Mouse (Mus musculus) hindbrain, embryonic 12.5 days (tissue): ENCODE data around the gene Avp. TPM values are rescaled to one million over a fixed set of nuclear protein-coding genes. Genes with fewer than 3 reads are reported as not detected.
"Not testable (repeated sequence)": the region's sequence is repeated elsewhere in the genome, so short reads cannot be mapped to it uniquely, and the experiment has no call there.

Experiments
- ATAC-seq: fragments of 200-750 bp; cut with Nextera tagmentation; 2 replicates; pipeline ENCODE4 v1.8.0; 2017; ENCODE audit warnings: moderate TSS enrichment; ENCODE audit not compliant: low FRiP score
- H3K27ac ChIP-seq: fragments of 300-500 bp; sonication (generic); 2 replicates; pipeline ENCODE4 v1.5.1; 2016; ENCODE audit warnings: mild to moderate bottlenecking
- H3K27me3 ChIP-seq: fragments of 300-500 bp; sonication (generic); 2 replicates; pipeline ENCODE4 v1.6.1; 2016; ENCODE audit warnings: mild to moderate bottlenecking
- H3K36me3 ChIP-seq: fragments of 300-500 bp; sonication (generic); 2 replicates; pipeline ENCODE4 v1.6.1; 2016; ENCODE audit warnings: mild to moderate bottlenecking
- H3K4me1 ChIP-seq: fragments of 300-500 bp; sonication (generic); 2 replicates; pipeline ENCODE4 v1.6.1; 2016
- H3K4me2 ChIP-seq: fragments of 300-500 bp; sonication (generic); replicated peaks from 2 replicates; pipeline ENCODE4 v1.6.1; 2016; ENCODE audit warnings: mild to moderate bottlenecking
- H3K4me3 ChIP-seq: fragments of 300-500 bp; sonication (generic); 2 replicates; pipeline ENCODE4 v1.5.1; 2016; ENCODE audit warnings: mild to moderate bottlenecking
- H3K9ac ChIP-seq: fragments of 300-500 bp; sonication (generic); 2 replicates; pipeline ENCODE4 v1.6.1; 2016; ENCODE audit warnings: mild to moderate bottlenecking, moderate library complexity
- H3K9me3 ChIP-seq: fragments of 300-500 bp; sonication (generic); replicated peaks from 2 replicates; pipeline ENCODE4 v1.6.1; 2016; ENCODE audit warnings: mild to moderate bottlenecking
- WGBS: fragments of 180-500 bp; shearing (Covaris S2); methylation state at CpG from one replicate; pipeline ENCODE4 v1.1.7; 2016; 5-methylcytosine and 5-hydroxymethylcytosine counted together
- polyA plus RNA-seq: library from polyadenylated mRNA; unstranded; fragments of >200 nt; fragmentation: Nextera tagmentation; extraction: Ambion mirVana; gene quantifications from 2 replicates; pipeline ENCODE4 v1.2.1, GENCODE M21; 2016

Avp gene
- polyA plus RNA-seq, 1 experiment from 2014 or later: not detected

DNA sequence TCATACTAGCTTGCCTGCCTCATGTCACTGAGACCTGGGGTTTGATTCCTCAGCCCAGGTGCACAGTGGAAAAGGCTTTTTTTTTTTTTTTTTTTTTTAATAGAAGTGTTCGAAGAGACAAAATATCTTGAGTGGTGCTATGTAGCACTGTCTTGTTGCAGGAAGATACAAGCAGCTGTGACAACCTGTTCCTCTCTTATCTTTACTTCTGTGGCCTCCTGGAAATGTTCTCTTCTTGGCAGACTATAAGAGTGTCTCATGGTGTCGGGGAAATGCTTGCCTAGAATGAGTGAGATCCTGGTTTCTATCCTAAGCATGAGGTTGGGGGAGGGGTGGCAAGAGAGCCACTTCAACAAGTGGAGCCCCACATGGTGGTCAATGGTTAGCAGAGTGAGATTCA is 6.0 kb upstream of the Avp start:
- no peaks in the 10 kb centered on the region for H3K9me3 ChIP-seq
- H3K36me3 ChIP-seq: peaks cover 21% of the 10 kb centered on the region
- H3K4me2 ChIP-seq: no peak overlapping the region
- no peaks in the 10 kb centered on the region; the same call in 1 of the 2 replicates for H3K4me1 ChIP-seq
- 88% methylated on average over 2 of the region's 2 CpGs for WGBS
- no peak overlapping the region for H3K27ac ChIP-seq
- ATAC-seq: no peak
- peaks cover 9% of the 10 kb centered on the region for H3K27me3 ChIP-seq
- no peak overlapping the region for H3K4me3 ChIP-seq
- no peak overlapping the region for H3K9ac ChIP-seq

DNA sequence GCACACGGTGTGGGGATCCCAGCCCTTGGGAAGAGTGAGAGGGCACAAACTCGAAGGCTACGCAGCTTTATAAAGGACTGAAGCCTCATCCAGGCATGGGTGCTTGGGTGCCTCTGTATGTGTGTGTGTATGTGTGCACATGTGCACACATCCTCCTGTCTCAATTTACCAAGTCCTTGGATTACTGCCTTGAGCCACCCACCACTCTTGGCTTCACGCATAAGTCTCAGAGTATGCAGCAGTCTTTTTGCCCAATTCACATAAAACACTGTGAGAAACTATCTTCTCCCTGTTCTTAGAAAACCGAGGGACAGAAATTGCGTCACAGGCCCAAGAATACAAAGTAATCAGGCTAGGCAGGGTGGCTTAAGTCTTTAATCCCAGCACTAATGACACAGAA is 3.7 kb upstream of the Avp start:
- peaks cover 2% of the 10 kb centered on the region for H3K4me1 ChIP-seq
- no peak for ATAC-seq

GRCm38 (mm10) chr2:130583902-130584560 is 1.7 kb upstream of the Avp start:
- H3K27ac ChIP-seq: no peak overlapping the region
- 82% methylated on average over 10 of the region's 10 CpGs for WGBS
- H3K9ac ChIP-seq: no peak overlapping the region
- peaks cover 53% of the 10 kb centered on the region for H3K27me3 ChIP-seq
- no peak overlapping the region for H3K4me2 ChIP-seq
- no peaks in the 10 kb centered on the region for H3K36me3 ChIP-seq
- H3K4me1 ChIP-seq: peaks cover 12% of the 10 kb centered on the region
- H3K4me3 ChIP-seq: no peak overlapping the region
- ATAC-seq: no peak
- H3K9me3 ChIP-seq: no peaks in the 10 kb centered on the region

More for the DNA sequence above, 3.7 kb upstream of the Avp start:
- H3K27me3 ChIP-seq: peaks cover 33% of the 10 kb centered on the region
- no peak overlapping the region for H3K4me2 ChIP-seq
- no peaks in the 10 kb centered on the region for H3K9me3 ChIP-seq
- H3K27ac ChIP-seq: no peak overlapping the region
- H3K9ac ChIP-seq: no peak overlapping the region
- H3K4me3 ChIP-seq: no peak overlapping the region
- WGBS: 86% methylated on average over 6 of the region's 6 CpGs
- peaks cover 11% of the 10 kb centered on the region for H3K36me3 ChIP-seq

GRCm38 (mm10) chr2:130581201-130581600 is 1.2 kb downstream of the Avp start:
- Histone ChIP-seq H3K4me2 (peak overlapping the region; percentile 53), H3K27ac (no peak overlapping the region), H3K27me3 (peaks cover 81% of the 10 kb centered on the region), H3K36me3 (no peaks in the 10 kb centered on the region), H3K4me3 (peak overlapping the region; percentile 24), H3K9me3 (no peaks in the 10 kb centered on the region), H3K9ac (peak overlapping the region; percentile 41; the same call in 1 of the 2 replicates), H3K4me1 (peaks cover 27% of the 10 kb centered on the region)
- 2% methylated on average over 16 of the region's 16 CpGs for WGBS
- ATAC-seq: no peak

GRCm38 (mm10) chr2:130579791-130580190 is 2.6 kb downstream of the Avp start:
- ATAC-seq: no peak
- WGBS: 4% methylated on average over 8 of the region's 8 CpGs
- no peak overlapping the region for H3K9ac ChIP-seq
- H3K27ac ChIP-seq: no peak overlapping the region
- no peaks in the 10 kb centered on the region for H3K9me3 ChIP-seq
- no peak overlapping the region for H3K4me2 ChIP-seq
- peaks cover 27% of the 10 kb centered on the region for H3K4me1 ChIP-seq
- no peaks in the 10 kb centered on the region for H3K36me3 ChIP-seq
- no peak overlapping the region for H3K4me3 ChIP-seq
- peaks cover 95% of the 10 kb centered on the region for H3K27me3 ChIP-seq

GRCm38 (mm10) chr2:130578148-130578547 is 4.2 kb downstream of the Avp start:
- H3K9me3 ChIP-seq: no peaks in the 10 kb centered on the region
- WGBS: 9% methylated on average over 11 of the region's 11 CpGs
- no peak for ATAC-seq
- H3K4me2 ChIP-seq: no peak overlapping the region
- no peaks in the 10 kb centered on the region for H3K36me3 ChIP-seq
- H3K4me3 ChIP-seq: no peak overlapping the region
- H3K27me3 ChIP-seq: peaks cover 99% of the 10 kb centered on the region
- no peak overlapping the region for H3K27ac ChIP-seq
- H3K9ac ChIP-seq: no peak overlapping the region
- peaks cover 27% of the 10 kb centered on the region for H3K4me1 ChIP-seq

DNA sequence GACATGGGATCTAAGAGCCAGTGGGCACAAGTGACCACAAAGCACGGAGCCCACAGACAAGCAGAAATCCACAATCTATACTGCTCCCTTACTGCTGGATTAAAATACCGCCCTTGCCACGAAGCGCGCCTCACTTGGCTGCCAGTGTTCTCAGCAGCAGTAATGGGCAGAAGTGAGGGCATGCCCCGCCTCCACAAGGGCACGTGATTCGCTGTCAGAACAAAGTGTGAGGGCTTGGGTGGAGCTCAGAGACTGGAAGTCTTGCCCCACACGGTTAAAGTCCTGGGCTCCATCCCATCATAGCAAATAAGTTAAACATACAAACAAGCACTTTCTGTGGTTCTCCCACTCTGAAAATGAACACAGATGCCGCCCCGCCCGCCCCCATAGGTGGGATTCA is 4.7 kb downstream of the Avp start:
- no peak for ATAC-seq
- Histone ChIP-seq H3K4me1 (peaks cover 27% of the 10 kb centered on the region), H3K9me3 (no peaks in the 10 kb centered on the region), H3K9ac (no peak overlapping the region), H3K27ac (no peak overlapping the region), H3K4me2 (peak overlapping the region; percentile 29), H3K27me3 (peaks cover 94% of the 10 kb centered on the region), H3K4me3 (no peak overlapping the region), H3K36me3 (no peaks in the 10 kb centered on the region)
- WGBS: 3% methylated on average over 12 of the region's 12 CpGs

GRCm38 (mm10) chr2:130577021-130577420 is 5.3 kb downstream of the Avp start:
- Histone ChIP-seq H3K9ac (no peak overlapping the region), H3K27ac (no peak overlapping the region), H3K27me3 (peaks cover 88% of the 10 kb centered on the region), H3K4me3 (no peak overlapping the region), H3K4me2 (no peak overlapping the region), H3K36me3 (no peaks in the 10 kb centered on the region), H3K4me1 (peaks cover 27% of the 10 kb centered on the region), H3K9me3 (no peaks in the 10 kb centered on the region)
- ATAC-seq: no peak
- WGBS: 2% methylated on average over 9 of the region's 9 CpGs

- Histone ChIP-seq H3K4me1 (peaks cover 27% of the 10 kb centered on the region), H3K27me3 (peaks cover 84% of the 10 kb centered on the region), H3K4me3 (peak overlapping the region; percentile 28), H3K9ac (peak overlapping the region; percentile 32; the same call in 1 of the 2 replicates), H3K4me2 (peak overlapping the region; percentile 47)
- H3K9me3 ChIP-seq, H3K27ac ChIP-seq, H3K36me3 ChIP-seq, ATAC-seq: not testable (repeated sequence)
- WGBS: under 1% methylated on average over 32 of the region's 32 CpGs
Measured at GRCm38 (mm10) chr2:130576564-130576963, 5.8 kb downstream of the Avp start.

- Histone ChIP-seq H3K9ac (peak within 1 kb of the TSS; percentile 32), H3K27me3 (peaks cover 77% of the 10 kb centered on the region), H3K4me2 (peak within 1 kb of the TSS; percentile 47), H3K36me3 (no peaks in the 10 kb centered on the region), H3K27ac (no peak within 1 kb of the TSS), H3K4me3 (peak within 1 kb of the TSS; percentile 28), H3K9me3 (no peaks in the 10 kb centered on the region), H3K4me1 (peaks cover 23% of the 10 kb centered on the region)
- ATAC-seq: no peak
- WGBS: 43% methylated on average over 9 of the region's 9 CpGs
Measured at GRCm38 (mm10) chr2:130575873-130576272, 6.5 kb downstream of the Avp start, which contains the start of gene Oxt. Gene Oxt (plus strand): TSS chr2:130576173.

DNA sequence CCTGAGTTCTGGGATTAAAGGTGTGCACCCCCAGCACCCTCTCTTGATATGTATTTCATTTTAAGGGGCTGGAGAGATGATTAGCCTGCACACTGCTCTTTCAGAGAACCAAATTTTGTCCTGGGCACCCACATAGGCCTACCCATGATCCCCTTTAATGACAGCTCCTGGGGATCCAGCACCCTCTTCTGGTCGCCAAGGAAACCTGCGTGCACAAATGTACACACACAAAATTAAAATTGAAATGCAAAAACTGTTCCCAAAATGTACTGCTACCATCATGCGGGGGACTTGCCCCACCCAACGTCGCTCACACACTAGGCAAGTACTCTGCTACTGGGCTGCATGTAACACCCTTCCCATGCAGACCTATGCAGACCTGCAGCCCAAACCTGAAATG is 7.4 kb downstream of the Avp start:
- H3K36me3 ChIP-seq: no peaks in the 10 kb centered on the region
- H3K4me1 ChIP-seq: peaks cover 16% of the 10 kb centered on the region
- 77% methylated on average over 5 of the region's 5 CpGs for WGBS
- peaks cover 67% of the 10 kb centered on the region for H3K27me3 ChIP-seq
- H3K9me3 ChIP-seq: no peaks in the 10 kb centered on the region
- no peak overlapping the region for H3K4me3 ChIP-seq
- H3K4me2 ChIP-seq: no peak overlapping the region
- H3K9ac ChIP-seq: no peak overlapping the region
- no peak overlapping the region for H3K27ac ChIP-seq
- no peak for ATAC-seq

DNA sequence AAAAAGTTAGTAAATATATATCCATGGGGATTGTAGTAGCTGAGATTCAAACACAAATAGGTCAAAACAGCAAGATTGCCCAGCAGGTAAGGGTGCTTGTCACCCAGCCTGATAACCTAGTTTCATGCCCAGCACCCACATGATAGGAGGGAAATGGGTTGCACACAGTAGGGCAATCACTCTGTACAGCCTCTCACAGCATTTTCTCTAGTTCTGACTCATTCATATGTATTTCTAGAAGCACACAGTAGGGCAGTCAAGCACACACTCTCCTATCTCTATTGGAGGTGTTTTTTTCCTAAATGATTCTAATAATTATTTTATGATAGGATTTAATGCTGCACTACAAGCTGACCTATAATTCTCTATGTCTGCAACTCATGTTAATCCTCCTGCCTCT is 12.4 kb downstream of the Avp start:
- no peak for ATAC-seq
- Histone ChIP-seq H3K4me2 (no peak overlapping the region), H3K27me3 (peaks cover 17% of the 10 kb centered on the region)

DNA sequence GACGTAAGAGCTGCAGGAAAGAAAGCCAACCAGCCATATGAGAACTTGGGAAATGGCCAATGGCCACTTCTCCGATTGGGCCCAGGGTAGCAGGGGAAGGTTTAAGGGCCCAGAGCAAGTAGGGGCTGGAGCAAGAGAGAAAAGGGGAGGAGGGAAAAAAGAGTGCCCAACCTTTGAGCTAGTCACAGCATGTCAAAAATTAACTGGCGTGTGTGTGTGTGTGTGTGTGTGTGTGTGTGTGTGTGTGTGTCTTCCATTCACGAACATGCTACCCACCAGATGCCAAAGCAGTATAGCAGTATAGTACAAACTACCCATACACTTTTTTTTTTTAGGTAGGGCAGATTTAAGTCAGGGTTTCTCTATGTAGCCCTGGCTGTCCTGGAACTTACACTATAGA is 13.4 kb downstream of the Avp start:
- no peak for ATAC-seq

More for the DNA sequence above, 12.4 kb downstream of the Avp start:
- Histone ChIP-seq H3K9ac (no peak overlapping the region), H3K4me1 (peaks cover 2% of the 10 kb centered on the region), H3K36me3 (peaks cover 19% of the 10 kb centered on the region), H3K4me3 (no peak overlapping the region), H3K27ac (no peak overlapping the region), H3K9me3 (no peaks in the 10 kb centered on the region)

More for the DNA sequence above, 13.4 kb downstream of the Avp start:
- Histone ChIP-seq H3K9ac (no peak overlapping the region), H3K4me2 (no peak overlapping the region), H3K27ac (no peak overlapping the region), H3K27me3 (peaks cover 8% of the 10 kb centered on the region; the same call in 1 of the 2 replicates), H3K4me1 (peaks cover 11% of the 10 kb centered on the region), H3K36me3 (peaks cover 19% of the 10 kb centered on the region), H3K4me3 (no peak overlapping the region), H3K9me3 (no peaks in the 10 kb centered on the region)
- WGBS: 80% methylated on average over 4 of the region's 4 CpGs
